Comparison of ENCODE assay signal across 20 mouse cellular contexts in genomic region chr3:127163749-127164148, GRCm38 (mm10).
DNase-seq lines count a peak whose midpoint lies in the region; ATAC-seq and TF ChIP-seq lines count a peak whose summit lies in the region.
"Had no signal": no experiment of that assay in that cellular context is flagged by ENCODE, and none has a peak within 500 bp of the region (broad histone marks: within the 10 kb centered on the region; RNA-seq: fewer than 3 reads in every experiment).

No protein-coding gene starts in this region.

- 50% methylated on average over 3 of the region's 3 CpGs for WGBS in hindbrain, embryonic 13.5 days

- no peak overlapping the region for H3K4me2 ChIP-seq in hindbrain, embryonic 13.5 days
- H3K4me2 ChIP-seq: embryonic facial prominence, embryonic 15.5 days; heart, embryonic 13.5 days had no signal

- H3K27me3 ChIP-seq in hindbrain, embryonic 13.5 days: peaks cover 7% of the 10 kb centered on the region; the same call in 1 of the 2 replicates

- H3K9me3 ChIP-seq in hindbrain, embryonic 13.5 days: no peaks in the 10 kb centered on the region
- H3K9me3 ChIP-seq: embryonic facial prominence, embryonic 15.5 days; forebrain, embryonic 10.5 days; heart, embryonic 13.5 days had no signal

- peaks cover 25% of the 10 kb centered on the region for H3K4me1 ChIP-seq in hindbrain, embryonic 13.5 days (replicated peaks)

- no peak overlapping the region for H3K4me3 ChIP-seq in layer of hippocampus, adult 2 months
- no peak overlapping the region for H3K4me3 ChIP-seq in hindbrain, embryonic 13.5 days
- H3K4me3 ChIP-seq: embryonic facial prominence, embryonic 15.5 days; erythroblast, embryonic 14.5 days; forebrain, embryonic 10.5 days; heart, embryonic 13.5 days had no signal

- no peak for DNase-seq in layer of hippocampus, adult 2 months (ENCODE audit: low spot score in 2 of 2)
- DNase-seq in layer of hippocampus, postnatal 25 days (ENCODE audit: extremely low spot score in 1 of 2, low spot score in 1 of 2): no peak
- peak; percentile 64 to 66 for DNase-seq in cerebellum, adult 18-20 months
- peak; percentile 55 for DNase-seq in cerebellum, adult 8-10 months
- DNase-seq in cerebellum, postnatal 36 days: peak; percentile 33 to 56
- DNase-seq in MN1 (ENCODE audit: low spot score): no peak
- DNase-seq: adrenal gland, adult 8-10 months; embryo, embryonic 11 days; gastrocnemius, postnatal 36 days; heart, postnatal 36 days; kidney, adult 8-10 months had no signal

- ATAC-seq in hindbrain, embryonic 13.5 days (ENCODE audit: low FRiP score): no peak
- ATAC-seq: forebrain, embryonic 14.5 days; hindbrain, embryonic 16.5 days; inflammation-experienced regulatory T-cells, adult 6 months; intestine, postnatal 0 days had no signal

- H3K27ac ChIP-seq in layer of hippocampus, adult 2 months: peak overlapping the region; percentile 96
- no peak overlapping the region for H3K27ac ChIP-seq in hindbrain, embryonic 13.5 days
- H3K27ac ChIP-seq: embryonic facial prominence, embryonic 15.5 days; forebrain, embryonic 10.5 days; heart, embryonic 13.5 days had no signal

- H3K9ac ChIP-seq in hindbrain, embryonic 13.5 days: no peak overlapping the region
- H3K9ac ChIP-seq: embryonic facial prominence, embryonic 15.5 days; heart, embryonic 13.5 days had no signal

- H3K36me3 ChIP-seq in hindbrain, embryonic 13.5 days: no peaks in the 10 kb centered on the region
- H3K36me3 ChIP-seq: embryonic facial prominence, embryonic 15.5 days; forebrain, embryonic 10.5 days; heart, embryonic 13.5 days had no signal

- TF ChIP-seq CTCF in layer of hippocampus, adult 2 months (conservative IDR thresholded peaks at IDR 0.05): no peak

Comparison
In these comparisons a context has a peak if more than half of its experiments do, and no peak if none do; other contexts are left out.
1. DNase-seq: peak in cerebellum, adult 18-20 months (2 of 2), cerebellum, adult 8-10 months (single experiment) and cerebellum, postnatal 36 days (2 of 2); none in layer of hippocampus, adult 2 months (0 of 2), layer of hippocampus, postnatal 25 days (0 of 2) and MN1 (single experiment).